Mouse (Mus musculus): ENCODE results near the gene Abca8a. TPM values are rescaled to one million over a fixed set of nuclear protein-coding genes. Genes with fewer than 3 reads are reported as not detected.

The Abca8a gene
- polyA plus RNA-seq (2014; fragmentation: Nextera tagmentation; extraction: Ambion mirVana) = not detected in 2 replicates

DNA sequence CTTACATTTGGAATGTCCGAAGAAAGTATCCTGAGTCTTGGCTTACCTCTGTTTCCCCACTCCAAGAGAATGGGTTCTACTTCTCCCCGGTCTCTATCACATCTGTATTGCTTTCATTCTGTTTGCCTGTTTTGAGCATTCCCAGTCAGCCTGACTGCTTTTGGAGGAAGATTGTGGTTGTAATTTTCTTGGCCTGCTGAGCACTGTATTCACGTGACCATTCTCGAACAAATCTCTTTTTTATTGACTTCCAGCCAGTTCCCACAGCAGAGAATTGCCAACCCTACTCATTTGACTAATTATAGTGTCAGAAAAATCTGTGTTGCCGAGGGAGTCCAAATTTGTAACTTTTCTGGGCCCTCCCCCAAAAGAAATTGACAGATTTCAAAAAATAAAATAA is at the start of gene Abca8a:
Gene Abca8a, minus strand, starts transcription at position 121 of the 400 bp plus-strand sequence.
- no peaks in the 10 kb centered on the region for H3K27me3 ChIP-seq (ENCODE audit: control insufficient read depth, insufficient read depth, low read length)
- no peak within 1 kb of the TSS for H3K27ac ChIP-seq (ENCODE audit: low read depth, low read length)
- H3K4me2 ChIP-seq = no peak within 1 kb of the TSS
- 85% methylated on average over 5 of the region's 5 CpGs for WGBS (ENCODE audit: insufficient replicate concordance)
- no peaks in the 10 kb centered on the region for H3K9me3 ChIP-seq (replicated peaks; ENCODE audit: control insufficient read depth, low read length)
- no peaks in the 10 kb centered on the region for H3K4me1 ChIP-seq (ENCODE audit: control insufficient read depth, insufficient read depth, low read length)
- no peak within 1 kb of the TSS for H3K9ac ChIP-seq (ENCODE audit: low read depth, low read length)
- no peak within 1 kb of the TSS for H3K4me3 ChIP-seq (ENCODE audit: low read depth, low read length)
- H3K36me3 ChIP-seq (ENCODE audit: control insufficient read depth, insufficient read depth, low read length) = no peaks in the 10 kb centered on the region
- no peak for ATAC-seq (replicated peaks; ENCODE audit: insufficient number of reproducible peaks, low FRiP score, low TSS enrichment)

DNA sequence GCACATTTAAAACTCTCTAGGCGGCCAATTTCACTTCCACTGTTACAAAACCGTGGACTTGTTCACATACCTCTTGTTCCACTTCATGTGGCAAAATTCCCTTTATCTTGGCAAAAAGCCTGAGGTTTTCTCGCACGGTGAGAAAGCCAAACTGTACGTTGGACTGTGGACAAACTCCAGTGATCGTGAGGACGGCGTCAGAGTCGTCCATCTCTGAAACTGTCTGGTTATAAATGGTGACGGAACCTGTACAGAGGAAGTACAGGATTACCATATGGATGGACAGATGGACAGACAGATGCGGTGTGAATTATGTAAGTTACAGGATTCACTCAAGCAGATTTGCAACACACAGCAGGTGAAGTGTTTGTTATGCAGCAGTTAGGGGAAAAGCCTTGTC is 49.6 kb upstream of the Abca8a start:
- Histone ChIP-seq H3K4me2 (no peak overlapping the region), H3K36me3 (ENCODE audit: control insufficient read depth, insufficient read depth, low read length) (no peaks in the 10 kb centered on the region), H3K27ac (ENCODE audit: low read depth, low read length) (no peak overlapping the region), H3K9ac (ENCODE audit: low read depth, low read length) (no peak overlapping the region), H3K4me1 (ENCODE audit: control insufficient read depth, insufficient read depth, low read length) (no peaks in the 10 kb centered on the region), H3K27me3 (ENCODE audit: control insufficient read depth, insufficient read depth, low read length) (no peaks in the 10 kb centered on the region), H3K9me3 (replicated peaks; ENCODE audit: control insufficient read depth, low read length) (no peaks in the 10 kb centered on the region; the same call in 1 of the 2 replicates), H3K4me3 (ENCODE audit: low read depth, low read length) (no peak overlapping the region)
- no peak for ATAC-seq (replicated peaks; ENCODE audit: insufficient number of reproducible peaks, low FRiP score, low TSS enrichment)
- WGBS (ENCODE audit: insufficient replicate concordance) = 83% methylated on average over 11 of the region's 11 CpGs

DNA sequence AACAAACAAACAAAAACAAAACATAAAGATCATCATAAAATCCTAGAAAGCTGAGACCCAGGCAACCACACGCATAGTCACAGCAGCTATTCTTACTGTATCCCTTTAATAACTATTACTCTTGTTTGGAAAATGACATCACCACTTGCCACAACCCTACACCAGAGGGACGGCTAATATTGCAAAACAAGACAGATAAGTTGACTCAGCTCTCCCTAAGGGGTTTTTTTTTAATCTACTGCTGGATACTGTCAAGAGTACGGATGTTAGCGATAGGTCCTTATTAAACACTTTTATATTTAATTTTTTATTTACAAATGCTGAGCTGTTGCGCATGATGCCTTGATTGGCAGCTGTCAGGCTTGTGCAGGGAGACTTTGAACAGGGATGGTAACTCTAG is 35.0 kb upstream of the Abca8a start:
- Histone ChIP-seq H3K27me3 (ENCODE audit: control insufficient read depth, insufficient read depth, low read length) (no peaks in the 10 kb centered on the region), H3K36me3 (ENCODE audit: control insufficient read depth, insufficient read depth, low read length) (no peaks in the 10 kb centered on the region), H3K4me2 (no peak overlapping the region), H3K9me3 (replicated peaks; ENCODE audit: control insufficient read depth, low read length) (no peaks in the 10 kb centered on the region), H3K9ac (ENCODE audit: low read depth, low read length) (no peak overlapping the region), H3K4me3 (ENCODE audit: low read depth, low read length) (no peak overlapping the region), H3K27ac (ENCODE audit: low read depth, low read length) (no peak overlapping the region), H3K4me1 (ENCODE audit: control insufficient read depth, insufficient read depth, low read length) (no peaks in the 10 kb centered on the region)
- 68% methylated on average over 5 of the region's 5 CpGs for WGBS (ENCODE audit: insufficient replicate concordance)
- ATAC-seq (replicated peaks; ENCODE audit: insufficient number of reproducible peaks, low FRiP score, low TSS enrichment) = no peak

DNA sequence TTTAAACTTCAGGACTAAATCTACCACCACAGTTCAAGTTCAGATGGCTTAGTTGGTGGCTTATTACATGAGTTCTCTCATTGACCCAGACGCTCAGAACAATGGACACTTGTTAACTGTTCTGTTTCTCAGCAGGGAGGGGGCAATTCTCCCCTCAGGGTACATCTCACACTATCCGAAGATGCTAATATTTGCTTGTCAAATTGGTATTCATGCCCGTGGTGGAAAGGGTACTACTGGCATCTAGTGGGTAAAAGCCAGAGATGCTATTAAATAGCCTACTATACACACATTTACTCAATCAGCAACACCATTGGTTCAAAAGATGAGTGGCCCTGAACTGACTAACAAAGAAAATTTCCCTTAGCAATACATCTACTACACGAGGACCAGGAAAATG is 15.4 kb upstream of the Abca8a start:
- Histone ChIP-seq H3K4me1 (ENCODE audit: control insufficient read depth, insufficient read depth, low read length) (no peaks in the 10 kb centered on the region), H3K36me3 (ENCODE audit: control insufficient read depth, insufficient read depth, low read length) (no peaks in the 10 kb centered on the region), H3K27ac (ENCODE audit: low read depth, low read length) (no peak overlapping the region), H3K9me3 (replicated peaks; ENCODE audit: control insufficient read depth, low read length) (no peaks in the 10 kb centered on the region), H3K9ac (ENCODE audit: low read depth, low read length) (no peak overlapping the region), H3K4me3 (ENCODE audit: low read depth, low read length) (no peak overlapping the region), H3K4me2 (no peak overlapping the region), H3K27me3 (ENCODE audit: control insufficient read depth, insufficient read depth, low read length) (no peaks in the 10 kb centered on the region)
- no peak for ATAC-seq (replicated peaks; ENCODE audit: insufficient number of reproducible peaks, low FRiP score, low TSS enrichment)
- WGBS (ENCODE audit: insufficient replicate concordance) = 60% methylated on average over 4 of the region's 4 CpGs

DNA sequence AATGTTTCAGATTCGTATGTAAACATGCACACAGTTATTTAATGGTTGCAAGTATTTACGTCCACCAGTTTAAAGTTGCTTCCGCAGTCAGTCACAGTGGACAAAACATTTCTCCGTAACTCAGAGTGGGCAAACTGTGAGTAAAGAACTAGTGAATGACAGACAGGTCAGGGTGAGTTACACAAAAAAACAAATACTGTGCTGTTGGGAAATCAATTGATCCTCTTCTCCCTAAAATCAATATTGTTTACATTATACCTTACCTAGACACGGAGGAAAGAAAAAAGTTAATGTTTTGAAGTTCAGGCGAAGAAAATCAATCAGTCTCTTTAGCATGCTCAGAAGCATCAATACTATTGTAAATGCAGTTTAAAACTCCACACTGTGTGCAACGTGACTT is 5.7 kb upstream of the Abca8a start:
- Histone ChIP-seq H3K4me2 (no peak overlapping the region), H3K9ac (ENCODE audit: low read depth, low read length) (no peak overlapping the region), H3K4me3 (ENCODE audit: low read depth, low read length) (no peak overlapping the region), H3K27me3 (ENCODE audit: control insufficient read depth, insufficient read depth, low read length) (no peaks in the 10 kb centered on the region), H3K9me3 (replicated peaks; ENCODE audit: control insufficient read depth, low read length) (no peaks in the 10 kb centered on the region), H3K27ac (ENCODE audit: low read depth, low read length) (no peak overlapping the region), H3K36me3 (ENCODE audit: control insufficient read depth, insufficient read depth, low read length) (no peaks in the 10 kb centered on the region), H3K4me1 (ENCODE audit: control insufficient read depth, insufficient read depth, low read length) (no peaks in the 10 kb centered on the region)
- 82% methylated on average over 7 of the region's 7 CpGs for WGBS (ENCODE audit: insufficient replicate concordance)
- no peak for ATAC-seq (replicated peaks; ENCODE audit: insufficient number of reproducible peaks, low FRiP score, low TSS enrichment)

DNA sequence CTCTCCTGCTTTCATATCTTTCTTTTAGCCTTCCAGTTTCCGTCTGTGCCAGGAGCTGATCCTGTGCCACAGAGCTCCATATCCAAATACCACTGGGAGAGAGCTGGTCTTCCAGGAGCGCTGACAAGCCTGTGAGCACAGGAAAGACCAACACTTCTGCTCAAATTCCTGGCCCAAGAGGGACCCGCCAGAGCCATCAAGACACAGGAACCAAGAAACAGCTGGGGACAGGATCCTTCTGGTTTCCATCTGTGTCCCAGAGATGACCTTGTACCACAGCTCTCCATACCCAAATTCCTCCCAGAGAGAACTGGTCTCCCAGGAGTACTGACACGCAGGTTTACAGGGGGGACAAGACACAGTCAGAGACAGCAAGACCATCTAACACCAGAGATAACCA is 3.1 kb upstream of the Abca8a start:
- Histone ChIP-seq H3K9me3 (replicated peaks; ENCODE audit: control insufficient read depth, low read length) (no peaks in the 10 kb centered on the region), H3K9ac (ENCODE audit: low read depth, low read length) (no peak overlapping the region), H3K4me3 (ENCODE audit: low read depth, low read length) (no peak overlapping the region), H3K27me3 (ENCODE audit: control insufficient read depth, insufficient read depth, low read length) (no peaks in the 10 kb centered on the region), H3K27ac (ENCODE audit: low read depth, low read length) (no peak overlapping the region), H3K4me2 (no peak overlapping the region), H3K4me1 (ENCODE audit: control insufficient read depth, insufficient read depth, low read length) (no peaks in the 10 kb centered on the region), H3K36me3 (ENCODE audit: control insufficient read depth, insufficient read depth, low read length) (no peaks in the 10 kb centered on the region)
- ATAC-seq (replicated peaks; ENCODE audit: insufficient number of reproducible peaks, low FRiP score, low TSS enrichment) = no peak
- WGBS (ENCODE audit: insufficient replicate concordance) = 46% methylated on average over 4 of the region's 4 CpGs

DNA sequence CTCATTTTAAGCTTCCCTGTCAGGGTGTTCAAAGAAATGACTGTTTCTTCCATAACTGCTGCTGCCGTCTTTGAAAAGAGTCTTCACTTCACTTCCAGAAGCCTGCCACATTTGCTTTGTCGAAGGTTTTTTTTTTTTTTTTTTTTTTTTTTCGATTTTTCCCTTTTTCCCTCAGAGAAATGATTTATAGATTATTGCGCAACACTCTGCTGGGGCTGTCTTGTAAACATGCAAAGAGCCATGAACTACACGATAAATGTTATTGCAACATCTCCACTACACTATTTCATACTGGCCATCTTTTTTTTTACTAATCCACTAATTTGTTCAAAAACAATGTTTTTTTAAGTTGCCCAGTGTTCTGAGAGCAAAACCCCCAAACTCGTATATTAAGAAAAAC is 1.7 kb upstream of the Abca8a start:
- no peaks in the 10 kb centered on the region for H3K27me3 ChIP-seq (ENCODE audit: control insufficient read depth, insufficient read depth, low read length)
- H3K4me1 ChIP-seq (ENCODE audit: control insufficient read depth, insufficient read depth, low read length) = no peaks in the 10 kb centered on the region
- no peak overlapping the region for H3K4me3 ChIP-seq (ENCODE audit: low read depth, low read length)
- H3K27ac ChIP-seq (ENCODE audit: low read depth, low read length) = no peak overlapping the region
- no peak for ATAC-seq (replicated peaks; ENCODE audit: insufficient number of reproducible peaks, low FRiP score, low TSS enrichment)
- no peak overlapping the region for H3K4me2 ChIP-seq
- H3K36me3 ChIP-seq (ENCODE audit: control insufficient read depth, insufficient read depth, low read length) = no peaks in the 10 kb centered on the region
- no peaks in the 10 kb centered on the region for H3K9me3 ChIP-seq (replicated peaks; ENCODE audit: control insufficient read depth, low read length)
- 71% methylated on average over 6 of the region's 6 CpGs for WGBS (ENCODE audit: insufficient replicate concordance)
- H3K9ac ChIP-seq (ENCODE audit: low read depth, low read length) = no peak overlapping the region

DNA sequence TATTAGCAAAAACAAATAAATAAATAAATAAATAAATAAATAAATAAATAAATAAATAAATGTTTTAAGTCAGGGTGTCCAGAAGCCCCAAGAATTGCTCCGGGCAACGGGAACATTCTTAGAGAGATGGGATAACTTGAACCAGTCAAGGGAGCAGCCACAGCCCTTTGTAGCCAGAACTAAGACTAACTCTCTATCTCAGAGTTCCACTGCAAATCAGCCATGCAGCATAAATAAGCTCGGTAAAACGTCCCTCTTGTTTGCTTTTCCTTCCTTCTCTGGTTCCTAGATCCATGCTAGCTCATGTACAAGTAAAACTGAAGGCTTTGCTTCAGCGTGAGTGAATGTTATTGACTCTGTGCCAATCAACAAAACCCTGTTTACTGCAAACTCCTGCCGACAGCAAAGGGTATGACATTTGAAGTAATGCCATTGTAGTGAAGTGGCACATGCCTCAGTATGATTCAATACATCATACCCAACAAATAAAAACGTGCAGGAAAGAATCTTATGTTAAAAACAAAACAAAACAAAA is 865 bp downstream of the Abca8a start:
- H3K4me3 ChIP-seq (ENCODE audit: low read depth, low read length) = no peak overlapping the region
- ATAC-seq (replicated peaks; ENCODE audit: insufficient number of reproducible peaks, low FRiP score, low TSS enrichment) = no peak

DNA sequence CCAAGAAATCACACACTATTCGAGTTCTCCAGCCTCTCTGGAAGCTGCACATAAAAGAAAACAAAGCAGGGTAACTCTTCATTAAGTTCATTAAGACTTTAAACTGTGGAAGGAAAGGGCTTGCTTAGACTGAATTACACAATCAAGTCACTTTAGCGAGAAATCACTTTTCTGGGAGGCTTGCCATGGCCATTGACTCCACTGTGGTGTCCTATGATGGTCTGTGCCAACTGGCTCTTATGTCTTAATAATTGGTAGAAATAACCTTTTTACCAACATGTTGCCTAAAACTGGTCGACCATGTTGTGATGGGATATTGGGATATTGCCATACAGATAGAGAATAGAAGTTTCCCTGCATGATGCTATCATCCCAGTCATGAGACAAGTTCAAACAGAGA is 1.5 kb downstream of the Abca8a start:
- H3K9ac ChIP-seq (ENCODE audit: low read depth, low read length) = no peak overlapping the region
- 69% methylated on average over 3 of the region's 3 CpGs for WGBS (ENCODE audit: insufficient replicate concordance)
- no peaks in the 10 kb centered on the region for H3K27me3 ChIP-seq (ENCODE audit: control insufficient read depth, insufficient read depth, low read length)
- H3K27ac ChIP-seq (ENCODE audit: low read depth, low read length) = no peak overlapping the region
- H3K4me2 ChIP-seq = no peak overlapping the region
- H3K4me1 ChIP-seq (ENCODE audit: control insufficient read depth, insufficient read depth, low read length) = no peaks in the 10 kb centered on the region
- H3K36me3 ChIP-seq (ENCODE audit: control insufficient read depth, insufficient read depth, low read length) = no peaks in the 10 kb centered on the region
- ATAC-seq (replicated peaks; ENCODE audit: insufficient number of reproducible peaks, low FRiP score, low TSS enrichment) = no peak
- no peak overlapping the region for H3K4me3 ChIP-seq (ENCODE audit: low read depth, low read length)
- H3K9me3 ChIP-seq (replicated peaks; ENCODE audit: control insufficient read depth, low read length) = no peaks in the 10 kb centered on the region

More for the DNA sequence above, 865 bp downstream of the Abca8a start:
- no peaks in the 10 kb centered on the region for H3K27me3 ChIP-seq (ENCODE audit: control insufficient read depth, insufficient read depth, low read length)
- no peaks in the 10 kb centered on the region for H3K36me3 ChIP-seq (ENCODE audit: control insufficient read depth, insufficient read depth, low read length)
- H3K9me3 ChIP-seq (replicated peaks; ENCODE audit: control insufficient read depth, low read length) = no peaks in the 10 kb centered on the region
- H3K4me1 ChIP-seq (ENCODE audit: control insufficient read depth, insufficient read depth, low read length) = no peaks in the 10 kb centered on the region
- no peak overlapping the region for H3K27ac ChIP-seq (ENCODE audit: low read depth, low read length)
- H3K4me2 ChIP-seq = no peak overlapping the region
- no peak overlapping the region for H3K9ac ChIP-seq (ENCODE audit: low read depth, low read length)
- 67% methylated on average over 7 of the region's 7 CpGs for WGBS (ENCODE audit: insufficient replicate concordance)
